Mouse (Mus musculus) layer of hippocampus, adult 2 months (tissue): Measurements from ENCODE around the gene Cars2. TPM values are rescaled to one million over a fixed set of nuclear protein-coding genes. Genes with fewer than 3 reads are reported as not detected.

Experiments
- DNase-seq, 2 experiments: peaks; one replicate each; pipeline ENCODE4 v3.0.0; 2022; ENCODE audit warnings: low spot score in 2 of 2
- H3K27ac ChIP-seq: fragments of 200-600 bp; 2 replicates; pipeline ENCODE4 v1.8.1; 2022
- H3K4me3 ChIP-seq: fragments of 200-600 bp; 2 replicates; pipeline ENCODE4 v1.8.1; 2022; ENCODE audit warnings: mild to moderate bottlenecking
- CTCF ChIP-seq: fragments of 200-600 bp; conservative IDR thresholded peaks from 2 replicates; pipeline ENCODE4 v1.8.1; 2022; ENCODE audit warnings: antibody characterized with exemption, mild to moderate bottlenecking, moderate library complexity
- total RNA-seq, 2 experiments: library from RNA; stranded (reverse); gene quantifications; 2 replicates each; pipeline ENCODE4 v1.2.3; 2021

Cars2 gene
- total RNA-seq, 2 experiments from 2014 or later: 22.7 to 26.5 TPM

DNA sequence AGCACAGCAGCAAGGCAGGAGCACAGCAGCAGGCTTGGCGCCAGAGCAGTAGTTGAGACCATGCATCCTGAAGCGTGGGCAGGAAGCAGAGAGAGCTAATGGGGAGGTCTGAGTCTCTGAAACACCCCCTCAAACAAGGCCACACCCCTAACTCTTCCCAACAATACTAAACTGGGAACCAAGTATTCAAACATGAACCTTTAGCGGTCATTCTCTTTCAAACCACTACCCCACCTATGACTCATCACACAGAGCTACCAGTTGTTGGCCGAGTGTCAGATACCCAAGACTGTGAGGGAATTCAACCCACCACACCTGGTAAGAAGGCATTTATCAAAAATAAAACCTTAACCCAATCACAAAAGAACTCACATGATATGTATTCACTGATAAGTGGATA lies 63.4 kb downstream of the Cars2 start:
- no peak for TF ChIP-seq CTCF
- Histone ChIP-seq H3K27ac (no peak overlapping the region), H3K4me3 (no peak overlapping the region)
- DNase-seq: no peak

DNA sequence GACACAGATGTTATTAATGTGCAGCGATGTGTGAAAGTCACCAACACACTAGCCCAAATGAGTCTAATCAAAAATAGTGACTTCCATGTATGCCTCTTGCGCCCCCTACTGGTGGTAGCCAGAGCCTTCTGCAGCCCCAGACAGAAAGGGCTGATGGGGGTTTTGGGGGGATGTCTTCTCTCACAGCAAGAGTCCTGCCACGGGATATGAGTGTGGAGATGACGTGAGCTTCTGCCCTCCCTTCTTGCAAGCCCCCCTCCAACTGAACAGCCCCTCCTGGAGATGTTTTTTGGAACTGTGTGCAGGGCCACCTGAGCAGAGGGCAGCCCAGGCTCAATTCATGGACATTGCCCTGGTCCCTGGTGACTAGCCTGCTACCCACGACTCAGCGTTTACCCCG lies 64.4 kb downstream of the Cars2 start:
- Histone ChIP-seq H3K4me3 (no peak overlapping the region), H3K27ac (no peak overlapping the region)
- DNase-seq: peak; percentile 41 to 83
- peak; percentile 96 for TF ChIP-seq CTCF

GRCm38 (mm10) chr8:11482537-11482936 lies 68.0 kb downstream of the Cars2 start:
- TF ChIP-seq CTCF: no peak
- no peak for DNase-seq
- no peak overlapping the region for H3K4me3 ChIP-seq
- no peak overlapping the region for H3K27ac ChIP-seq

DNA sequence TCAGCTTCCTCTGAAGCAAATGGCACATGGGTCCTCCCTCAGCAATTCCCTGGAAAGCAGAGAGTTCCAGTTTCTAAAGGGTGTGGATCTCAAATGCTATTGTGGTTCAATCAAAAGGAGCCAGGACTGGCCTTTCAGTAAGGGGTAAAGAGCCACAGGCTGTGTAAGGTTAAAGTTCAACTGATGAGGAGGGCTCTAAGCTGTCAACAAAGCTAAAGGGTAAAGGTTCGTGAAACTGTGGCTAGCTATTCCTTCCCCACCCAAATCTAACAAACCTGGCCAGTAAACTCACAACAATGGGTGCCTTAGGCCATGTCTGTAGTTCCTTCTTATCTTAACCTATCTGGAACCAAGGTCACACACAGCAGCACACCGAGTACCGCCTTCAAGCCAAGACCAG lies 68.7 kb downstream of the Cars2 start:
- Histone ChIP-seq H3K27ac (no peak overlapping the region), H3K4me3 (no peak overlapping the region)
- TF ChIP-seq CTCF: no peak
- no peak for DNase-seq

GRCm38 (mm10) chr8:11479591-11479990 lies 71.0 kb downstream of the Cars2 start:
- Histone ChIP-seq H3K27ac (no peak overlapping the region), H3K4me3 (no peak overlapping the region)
- no peak for TF ChIP-seq CTCF
- DNase-seq: no peak

- DNase-seq: no peak
- TF ChIP-seq CTCF: no peak
- Histone ChIP-seq H3K27ac (no peak overlapping the region), H3K4me3 (no peak overlapping the region)
Measured at GRCm38 (mm10) chr8:11478807-11479527, 71.6 kb downstream of the Cars2 start.

- no peak for TF ChIP-seq CTCF
- no peak for DNase-seq
- no peak within 1 kb of the TSS for H3K27ac ChIP-seq
- peak within 1 kb of the TSS; percentile 58 for H3K4me3 ChIP-seq
Measured at GRCm38 (mm10) chr8:11477811-11478761, 72.5 kb downstream of the Cars2 start, which contains the start of gene Rab20. Gene Rab20, minus strand, starts transcription at chr8:11478710.

GRCm38 (mm10) chr8:11477178-11477553 lies 73.4 kb downstream of the Cars2 start:
- no peak overlapping the region for H3K27ac ChIP-seq
- DNase-seq: no peak
- H3K4me3 ChIP-seq: peak overlapping the region; percentile 58; the same call in 1 of the 2 replicates
- TF ChIP-seq CTCF: no peak

- Histone ChIP-seq H3K4me3 (peak overlapping the region; percentile 58; the same call in 1 of the 2 replicates), H3K27ac (no peak overlapping the region)
- no peak for TF ChIP-seq CTCF
- no peak for DNase-seq
Measured at GRCm38 (mm10) chr8:11476338-11477177, 74.0 kb downstream of the Cars2 start.

- H3K4me3 ChIP-seq: no peak overlapping the region
- DNase-seq: no peak
- H3K27ac ChIP-seq: no peak overlapping the region
- no peak for TF ChIP-seq CTCF
Measured at GRCm38 (mm10) chr8:11475876-11476275, 74.7 kb downstream of the Cars2 start.

DNA sequence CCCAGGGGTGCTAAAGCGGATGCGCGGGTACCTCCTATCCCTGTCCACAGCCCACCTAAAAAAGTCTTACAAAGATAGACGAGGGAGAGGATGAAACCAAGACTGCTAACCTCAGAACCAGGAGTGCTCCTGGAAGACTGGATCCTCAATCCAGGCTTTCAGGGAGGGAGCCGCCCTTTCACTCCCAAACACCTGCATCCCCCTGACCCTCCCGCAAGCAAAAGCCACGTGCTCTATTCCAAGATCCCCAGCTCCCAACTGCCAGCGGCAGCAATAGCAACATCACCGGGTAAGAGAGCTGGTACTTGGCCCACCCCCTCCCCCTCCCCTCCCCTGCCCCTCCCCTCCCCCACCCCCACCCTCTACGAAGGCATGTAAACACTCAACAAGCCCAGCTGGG lies 75.2 kb downstream of the Cars2 start:
- Histone ChIP-seq H3K27ac (no peak overlapping the region), H3K4me3 (no peak overlapping the region)
- TF ChIP-seq CTCF: no peak
- no peak for DNase-seq

GRCm38 (mm10) chr8:11473072-11473471 lies 77.5 kb downstream of the Cars2 start:
- TF ChIP-seq CTCF: no peak
- DNase-seq: no peak
- Histone ChIP-seq H3K4me3 (no peak overlapping the region), H3K27ac (no peak overlapping the region)

- TF ChIP-seq CTCF: no peak
- Histone ChIP-seq H3K27ac (no peak overlapping the region), H3K4me3 (no peak overlapping the region)
- no peak for DNase-seq
Measured at GRCm38 (mm10) chr8:11471309-11471708, 79.3 kb downstream of the Cars2 start.
